Mouse (Mus musculus) thymus, adult 2 months (tissue): ENCODE data around the gene Fh1. TPM values are rescaled to one million over a fixed set of nuclear protein-coding genes. Genes with fewer than 3 reads are reported as not detected.

Source experiments
- DNase-seq: peaks from one replicate; pipeline ENCODE4 v3.0.0; 2021
- H3K27ac ChIP-seq: fragments of 200-500 bp; 2 replicates; pipeline ENCODE4 v1.5.1; 2012; ENCODE audit warnings: low read length, control low read depth; ENCODE audit not compliant: control insufficient read depth, insufficient read depth
- H3K27me3 ChIP-seq: fragments of 200-500 bp; 2 replicates; pipeline ENCODE4 v1.6.1; 2012; ENCODE audit warnings: mild to moderate bottlenecking, low read length, moderate library complexity, mixed read lengths; ENCODE audit not compliant: control insufficient read depth, insufficient read depth
- H3K36me3 ChIP-seq: fragments of 200-500 bp; 2 replicates; pipeline ENCODE4 v1.6.1; 2012; ENCODE audit warnings: mild to moderate bottlenecking, low read length, moderate library complexity; ENCODE audit not compliant: control insufficient read depth, insufficient read depth
- H3K4me1 ChIP-seq: fragments of 200-500 bp; replicated peaks from 2 replicates; pipeline ENCODE4 v1.6.1; 2012; ENCODE audit warnings: low read length; ENCODE audit not compliant: control insufficient read depth, insufficient read depth
- H3K4me3 ChIP-seq: fragments of 200-500 bp; 2 replicates; pipeline ENCODE4 v1.5.1; 2012; ENCODE audit warnings: mild to moderate bottlenecking, low read length, control low read depth, moderate library complexity; ENCODE audit not compliant: control insufficient read depth, insufficient read depth
- CTCF ChIP-seq: fragments of 200-500 bp; IDR thresholded peaks from 2 replicates; pipeline ENCODE4 v1.5.1; 2012; ENCODE audit warnings: mild to moderate bottlenecking, control low read depth, low read length, moderate library complexity, borderline replicate concordance; ENCODE audit not compliant: control insufficient read depth, poor library complexity, insufficient read depth; ENCODE audit errors: extremely low read depth
- POLR2A ChIP-seq: fragments of 200-500 bp; IDR thresholded peaks from 2 replicates; pipeline ENCODE4 v1.6.1; 2012; ENCODE audit warnings: mild to moderate bottlenecking, low read length, control low read depth, moderate library complexity; ENCODE audit not compliant: control insufficient read depth, poor library complexity, insufficient read depth; ENCODE audit errors: extremely low read depth
- WGBS: fragments of 180-500 bp; shearing (Covaris S2); methylation state at CpG from one replicate; pipeline ENCODE4 v1.1.7; 2018; 5-methylcytosine and 5-hydroxymethylcytosine counted together
- polyA plus RNA-seq: library from polyadenylated mRNA; depleted of rRNA; stranded (reverse); fragments of >200 nt; gene quantifications from 2 replicates; pipeline ENCODE4 v1.2.3, GENCODE M21; 2012

Gene Fh1
- polyA plus RNA-seq, 1 experiment: 32.4 TPM

DNA sequence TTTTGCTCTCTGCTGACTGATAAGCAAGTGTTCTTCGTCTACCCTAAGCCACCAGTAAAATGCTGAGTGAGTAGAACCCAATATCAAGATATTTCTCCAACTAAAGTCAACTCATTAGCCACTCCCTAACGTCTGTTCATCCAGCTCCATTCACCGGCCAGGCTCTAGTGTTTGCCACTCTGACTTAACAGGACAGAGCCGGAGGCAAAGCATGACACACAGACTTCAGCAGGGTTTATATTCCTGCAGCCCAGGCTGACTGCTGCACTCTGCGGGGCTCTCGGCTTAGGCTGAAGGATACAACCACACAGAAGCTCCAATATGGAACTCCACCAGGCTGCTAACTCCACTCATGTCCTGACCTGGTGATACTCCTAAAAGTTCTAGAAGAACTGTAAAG is 18.1 kb downstream of the Fh1 start:
- TF ChIP-seq POLR2A (no peak), CTCF (no peak)
- Histone ChIP-seq H3K4me1 (peaks cover 4% of the 10 kb centered on the region; the same call in 1 of the 2 replicates), H3K36me3 (peaks cover 67% of the 10 kb centered on the region), H3K27ac (no peak overlapping the region), H3K27me3 (no peaks in the 10 kb centered on the region), H3K4me3 (no peak overlapping the region)
- no peak for DNase-seq
- WGBS: 98% methylated on average over 6 of the region's 6 CpGs

DNA sequence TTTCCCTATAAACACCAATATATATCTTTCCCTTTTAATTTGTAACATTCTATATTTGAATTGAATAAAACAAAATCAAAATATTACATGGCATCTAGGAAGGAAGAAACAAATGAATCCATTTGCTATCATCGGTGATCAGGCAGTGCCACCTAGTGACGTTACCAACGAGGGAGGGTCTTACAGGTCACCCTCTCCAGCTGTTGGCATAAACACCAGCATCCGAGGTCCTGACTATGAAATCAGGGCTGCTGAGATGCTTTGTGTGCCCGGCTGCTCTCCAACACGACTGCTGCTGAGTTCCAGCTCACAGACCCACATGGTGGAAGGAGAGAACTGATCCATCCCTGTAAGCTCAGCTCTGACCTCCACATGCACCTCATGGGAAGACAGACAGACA is 22.0 kb downstream of the Fh1 start:
- peaks cover 42% of the 10 kb centered on the region for H3K36me3 ChIP-seq
- H3K4me1 ChIP-seq: peaks cover 6% of the 10 kb centered on the region; the same call in 1 of the 2 replicates
- WGBS: 92% methylated on average over 6 of the region's 6 CpGs
- no peaks in the 10 kb centered on the region for H3K27me3 ChIP-seq
- H3K4me3 ChIP-seq: no peak overlapping the region
- no peak for DNase-seq
- no peak overlapping the region for H3K27ac ChIP-seq
- TF ChIP-seq CTCF: no peak
- no peak for TF ChIP-seq POLR2A

DNA sequence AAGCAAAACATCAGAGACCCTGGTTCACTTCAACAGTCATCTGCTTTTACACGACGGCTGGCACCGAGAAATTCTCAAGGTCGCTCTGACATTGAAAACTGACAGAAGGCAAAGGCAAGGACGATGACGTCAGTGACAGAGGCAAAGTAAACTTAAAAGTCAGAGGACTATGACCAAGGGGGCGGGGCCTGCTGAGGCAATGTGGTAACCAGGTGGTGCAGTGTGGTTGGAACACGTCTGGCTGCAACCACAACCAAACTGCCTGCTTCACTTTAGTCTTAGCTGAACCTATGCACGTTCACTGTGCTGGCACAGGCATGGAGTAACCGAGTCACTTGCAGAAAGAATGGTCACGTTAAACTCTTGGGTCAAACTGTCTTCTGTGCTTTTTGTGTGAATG is 23.2 kb downstream of the Fh1 start:
- TF ChIP-seq POLR2A: no peak
- TF ChIP-seq CTCF: no peak
- no peak for DNase-seq

DNA sequence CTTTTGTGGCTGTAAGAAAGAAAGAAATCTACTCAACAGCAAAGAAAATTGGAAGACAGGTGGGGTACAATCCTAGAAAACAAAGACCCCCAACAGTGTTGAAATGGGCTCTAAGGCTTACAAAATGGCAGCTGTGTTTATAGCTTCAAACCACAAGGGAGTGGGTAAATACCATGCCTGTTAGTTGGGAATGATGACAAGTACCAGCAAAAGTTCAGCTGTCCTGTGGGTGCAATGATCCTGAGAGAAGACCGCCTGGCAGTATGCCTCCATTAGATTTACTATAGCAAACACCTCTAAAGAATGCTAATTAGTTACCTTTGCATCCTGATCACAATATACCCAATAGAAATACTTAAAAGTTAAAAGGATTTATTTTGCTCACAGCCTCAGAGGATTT is 32.6 kb downstream of the Fh1 start:
- TF ChIP-seq CTCF: no peak
- no peak for TF ChIP-seq POLR2A
- no peak for DNase-seq
- H3K4me3 ChIP-seq: no peak overlapping the region
- H3K36me3 ChIP-seq: no peaks in the 10 kb centered on the region
- no peak overlapping the region for H3K27ac ChIP-seq
- no peaks in the 10 kb centered on the region for H3K4me1 ChIP-seq
- H3K27me3 ChIP-seq: no peaks in the 10 kb centered on the region
- 97% methylated on average over 1 of the region's 1 CpGs for WGBS

More for the DNA sequence above, 23.2 kb downstream of the Fh1 start:
- Histone ChIP-seq H3K36me3 (peaks cover 31% of the 10 kb centered on the region), H3K27ac (no peak overlapping the region), H3K4me1 (peaks cover 6% of the 10 kb centered on the region; the same call in 1 of the 2 replicates), H3K27me3 (no peaks in the 10 kb centered on the region), H3K4me3 (no peak overlapping the region)
- WGBS: 55% methylated on average over 11 of the region's 11 CpGs

DNA sequence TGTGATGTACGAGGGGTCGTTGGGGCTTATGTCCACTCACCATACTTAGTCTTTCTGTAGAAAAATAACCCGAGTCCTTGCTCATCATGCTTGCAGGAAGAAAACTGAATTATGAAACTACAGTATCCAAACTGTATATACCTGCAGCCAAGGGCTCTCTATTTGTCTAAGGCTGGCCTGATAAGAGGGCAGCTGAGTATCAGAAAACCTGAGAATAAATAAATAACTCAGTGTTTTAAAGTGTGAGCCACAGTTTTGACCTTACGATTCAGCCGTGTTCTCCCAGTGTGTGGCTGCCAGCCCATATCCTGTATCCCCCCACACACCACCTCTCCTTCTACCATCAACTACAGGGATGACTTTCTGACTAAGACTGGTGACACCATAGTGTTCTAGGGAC is 38.8 kb downstream of the Fh1 start:
- H3K27ac ChIP-seq: no peak overlapping the region
- H3K36me3 ChIP-seq: no peaks in the 10 kb centered on the region
- H3K4me3 ChIP-seq: no peak overlapping the region
- no peak for DNase-seq
- TF ChIP-seq POLR2A (no peak), CTCF (no peak)
- 95% methylated on average over 5 of the region's 5 CpGs for WGBS
- no peaks in the 10 kb centered on the region for H3K4me1 ChIP-seq
- H3K27me3 ChIP-seq: no peaks in the 10 kb centered on the region

DNA sequence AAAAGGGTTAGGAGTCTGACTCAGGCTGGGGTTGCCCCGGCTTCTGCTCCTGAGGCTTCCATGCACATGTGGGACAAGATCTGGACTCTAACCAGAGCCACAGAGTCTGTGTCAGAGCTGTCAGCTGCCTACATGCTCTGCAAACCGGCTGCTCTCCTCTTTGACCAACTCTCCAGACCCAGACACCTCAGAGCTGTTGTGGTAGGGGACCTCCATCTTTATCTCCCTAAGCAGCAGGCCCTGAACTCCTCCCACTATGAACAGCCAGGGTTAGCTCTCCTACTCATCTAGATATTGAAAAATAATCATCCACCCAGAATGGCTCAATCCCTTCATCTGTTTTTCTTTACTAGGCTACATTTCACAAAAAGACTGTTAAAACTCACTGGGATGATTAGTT is 40.2 kb downstream of the Fh1 start:
- Histone ChIP-seq H3K27me3 (no peaks in the 10 kb centered on the region), H3K4me3 (no peak overlapping the region), H3K4me1 (no peaks in the 10 kb centered on the region), H3K27ac (no peak overlapping the region), H3K36me3 (no peaks in the 10 kb centered on the region)
- 84% methylated on average over 2 of the region's 2 CpGs for WGBS
- TF ChIP-seq CTCF (no peak), POLR2A (no peak)
- no peak for DNase-seq

DNA sequence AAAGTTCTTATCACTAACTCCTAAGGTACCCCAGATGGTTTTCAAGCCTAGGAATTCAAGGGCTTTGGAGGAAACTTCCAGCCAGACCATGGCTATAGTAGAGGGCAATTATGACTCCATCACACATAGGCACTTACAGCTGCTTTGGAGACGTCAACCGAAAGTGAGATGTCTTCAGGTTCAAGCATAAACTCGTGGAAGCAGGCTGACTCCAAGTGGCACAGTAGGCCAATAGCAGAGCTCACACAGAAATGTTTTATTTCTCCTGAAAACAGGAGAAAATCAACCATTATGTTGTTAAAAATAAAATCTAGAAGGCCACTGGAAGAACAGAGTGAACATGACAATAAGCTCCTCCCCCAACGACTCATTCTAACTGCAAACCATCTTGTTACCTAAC is 42.6 kb downstream of the Fh1 start:
- Histone ChIP-seq H3K4me3 (no peak overlapping the region), H3K27me3 (no peaks in the 10 kb centered on the region), H3K27ac (no peak overlapping the region), H3K4me1 (no peaks in the 10 kb centered on the region), H3K36me3 (no peaks in the 10 kb centered on the region)
- no peak for TF ChIP-seq CTCF
- TF ChIP-seq POLR2A: no peak
- DNase-seq: no peak
- WGBS: 86% methylated on average over 4 of the region's 4 CpGs
